Mouse (Mus musculus): Measurements from ENCODE around the gene Dmwd. TPM values are rescaled to one million over a fixed set of nuclear protein-coding genes. Genes with fewer than 3 reads are reported as not detected.
A peak's percentile ranks its signal among the peaks of the same experiment; 100 is the strongest.

Gene Dmwd
- polyA plus RNA-seq, 1 experiment = 26.6 TPM

DNA sequence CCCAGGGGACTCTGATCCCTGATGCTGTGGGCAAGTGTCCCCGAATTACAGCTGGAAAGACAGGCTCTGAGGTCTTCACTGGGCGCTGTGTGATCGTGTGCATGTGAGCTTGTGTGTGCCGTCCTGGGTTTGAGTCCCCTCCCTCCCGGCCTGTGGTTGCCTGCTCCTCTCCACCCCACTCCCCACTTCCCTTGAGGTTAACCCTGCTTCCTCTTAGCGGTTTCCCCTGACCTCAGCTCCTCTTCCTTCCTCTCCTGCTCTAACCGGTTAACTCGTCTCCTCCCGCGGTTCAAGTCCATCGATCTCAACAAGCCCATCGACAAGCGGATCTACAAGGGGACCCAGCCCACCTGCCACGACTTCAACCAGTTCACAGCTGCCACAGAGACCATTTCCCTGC, 1.7 kb downstream of the Dmwd start:
- no peak overlapping the region for H3K4me3 ChIP-seq (ENCODE audit: extremely low read depth, insufficient read depth, insufficient read length)
- DNase-seq (ENCODE audit: low read depth in 1 of 2, low spot score in 2 of 2) = peak; percentile 74 to 88
- 3% methylated on average over 14 of the region's 14 CpGs for WGBS
- no peaks in the 10 kb centered on the region for H3K36me3 ChIP-seq (ENCODE audit: control insufficient read depth, insufficient read depth, low read length)
- H3K4me1 ChIP-seq (ENCODE audit: control insufficient read depth, insufficient read depth, insufficient read length) = peaks cover 19% of the 10 kb centered on the region
- no peak overlapping the region for H3K27ac ChIP-seq (ENCODE audit: insufficient read depth, low read length)
- TF ChIP-seq POLR2A (IDR thresholded peaks at IDR 0.05; ENCODE audit: low read depth, low read length) (no peak), CTCF (IDR thresholded peaks at IDR 0.05; ENCODE audit: extremely low read depth, insufficient read depth, insufficient read length, insufficient replicate concordance) (no peak)
- H3K27me3 ChIP-seq (ENCODE audit: control insufficient read depth, insufficient read depth, low read length) = peaks cover 21% of the 10 kb centered on the region

DNA sequence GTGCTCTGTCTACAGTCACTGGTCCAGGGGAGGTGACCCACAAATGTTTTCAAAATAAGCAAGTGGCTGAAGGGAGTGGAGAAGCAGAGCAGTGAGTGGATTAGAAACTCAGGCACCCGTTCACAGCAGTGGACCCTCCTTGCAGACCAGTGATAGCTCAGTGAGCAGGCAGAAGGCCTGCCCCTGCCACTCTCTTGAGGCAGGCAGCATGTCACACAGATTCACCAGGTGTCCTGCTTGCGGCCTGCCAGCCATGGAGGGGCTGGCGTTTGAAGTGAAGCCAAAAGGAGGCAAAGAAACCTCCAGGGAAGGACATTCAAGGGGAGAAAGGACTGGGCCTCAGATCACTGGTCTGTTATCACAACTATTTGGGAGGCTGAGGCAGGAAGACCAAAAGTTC, 2.7 kb downstream of the Dmwd start:
- Histone ChIP-seq H3K36me3 (ENCODE audit: control insufficient read depth, insufficient read depth, low read length) (no peaks in the 10 kb centered on the region), H3K4me3 (ENCODE audit: extremely low read depth, insufficient read depth, insufficient read length) (no peak overlapping the region), H3K27me3 (ENCODE audit: control insufficient read depth, insufficient read depth, low read length) (peaks cover 23% of the 10 kb centered on the region), H3K4me1 (ENCODE audit: control insufficient read depth, insufficient read depth, insufficient read length) (peaks cover 22% of the 10 kb centered on the region), H3K27ac (ENCODE audit: insufficient read depth, low read length) (no peak overlapping the region)
- no peak for DNase-seq (ENCODE audit: low read depth in 1 of 2, low spot score in 2 of 2)
- 61% methylated on average over 3 of the region's 3 CpGs for WGBS
- TF ChIP-seq POLR2A (IDR thresholded peaks at IDR 0.05; ENCODE audit: low read depth, low read length) (no peak), CTCF (IDR thresholded peaks at IDR 0.05; ENCODE audit: extremely low read depth, insufficient read depth, insufficient read length, insufficient replicate concordance) (no peak)

DNA sequence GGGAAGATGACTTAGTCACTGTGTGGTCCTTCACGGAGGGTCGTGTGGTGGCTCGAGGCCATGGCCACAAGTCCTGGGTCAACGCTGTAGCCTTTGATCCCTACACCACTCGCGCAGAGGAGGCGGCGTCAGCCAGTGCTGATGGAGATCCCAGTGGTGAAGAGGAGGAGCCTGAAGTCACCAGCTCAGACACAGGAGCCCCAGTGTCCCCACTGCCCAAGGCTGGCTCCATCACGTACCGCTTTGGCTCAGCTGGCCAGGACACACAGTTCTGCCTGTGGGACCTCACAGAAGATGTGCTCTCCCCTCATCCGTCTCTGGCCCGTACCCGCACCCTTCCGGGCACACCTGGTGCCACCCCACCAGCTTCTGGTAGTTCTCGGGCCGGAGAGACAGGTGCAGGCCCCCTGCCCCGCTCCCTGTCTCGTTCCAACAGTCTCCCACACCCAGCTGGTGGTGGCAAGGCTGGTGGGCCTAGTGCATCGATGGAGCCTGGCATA, 4.5 kb downstream of the Dmwd start:
- TF ChIP-seq POLR2A (IDR thresholded peaks at IDR 0.05; ENCODE audit: low read depth, low read length) (no peak), CTCF (IDR thresholded peaks at IDR 0.05; ENCODE audit: extremely low read depth, insufficient read depth, insufficient read length, insufficient replicate concordance) (no peak)
- Histone ChIP-seq H3K4me3 (ENCODE audit: extremely low read depth, insufficient read depth, insufficient read length) (no peak overlapping the region), H3K27me3 (ENCODE audit: control insufficient read depth, insufficient read depth, low read length) (peaks cover 19% of the 10 kb centered on the region), H3K27ac (ENCODE audit: insufficient read depth, low read length) (no peak overlapping the region), H3K4me1 (ENCODE audit: control insufficient read depth, insufficient read depth, insufficient read length) (peaks cover 38% of the 10 kb centered on the region), H3K36me3 (ENCODE audit: control insufficient read depth, insufficient read depth, low read length) (no peaks in the 10 kb centered on the region)
- DNase-seq (ENCODE audit: low read depth in 1 of 2, low spot score in 2 of 2) = no peak
- WGBS = 96% methylated on average over 19 of the region's 19 CpGs

DNA sequence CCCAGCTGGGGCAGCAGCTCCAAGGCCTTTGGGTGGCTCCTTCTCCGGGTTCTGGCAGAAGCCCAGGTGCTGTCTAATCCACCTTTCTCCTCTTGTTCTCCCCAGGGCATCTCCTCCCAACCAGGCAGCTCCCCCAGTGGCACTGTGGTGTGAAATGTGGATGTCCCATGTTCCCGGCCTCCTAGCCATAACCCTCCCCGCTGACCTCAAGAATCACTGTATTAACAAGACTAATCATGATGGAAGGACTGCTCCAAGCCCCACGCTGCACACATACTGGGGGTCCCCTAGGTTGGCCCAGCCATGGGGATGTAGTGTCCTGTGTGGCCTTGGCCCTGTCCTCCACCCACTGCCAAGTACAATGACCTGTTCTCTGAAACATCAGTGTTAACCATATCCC, 6.1 kb downstream of the Dmwd start:
- TF ChIP-seq POLR2A (IDR thresholded peaks at IDR 0.05; ENCODE audit: low read depth, low read length) (no peak), CTCF (IDR thresholded peaks at IDR 0.05; ENCODE audit: extremely low read depth, insufficient read depth, insufficient read length, insufficient replicate concordance) (no peak)
- Histone ChIP-seq H3K4me3 (ENCODE audit: extremely low read depth, insufficient read depth, insufficient read length) (no peak overlapping the region), H3K4me1 (ENCODE audit: control insufficient read depth, insufficient read depth, insufficient read length) (peaks cover 35% of the 10 kb centered on the region), H3K27me3 (ENCODE audit: control insufficient read depth, insufficient read depth, low read length) (peaks cover 14% of the 10 kb centered on the region; the same call in 1 of the 2 replicates), H3K36me3 (ENCODE audit: control insufficient read depth, insufficient read depth, low read length) (peaks cover under 1% of the 10 kb centered on the region; the same call in 1 of the 2 replicates), H3K27ac (ENCODE audit: insufficient read depth, low read length) (no peak overlapping the region)
- 90% methylated on average over 4 of the region's 4 CpGs for WGBS
- DNase-seq (ENCODE audit: low read depth in 1 of 2, low spot score in 2 of 2) = no peak

DNA sequence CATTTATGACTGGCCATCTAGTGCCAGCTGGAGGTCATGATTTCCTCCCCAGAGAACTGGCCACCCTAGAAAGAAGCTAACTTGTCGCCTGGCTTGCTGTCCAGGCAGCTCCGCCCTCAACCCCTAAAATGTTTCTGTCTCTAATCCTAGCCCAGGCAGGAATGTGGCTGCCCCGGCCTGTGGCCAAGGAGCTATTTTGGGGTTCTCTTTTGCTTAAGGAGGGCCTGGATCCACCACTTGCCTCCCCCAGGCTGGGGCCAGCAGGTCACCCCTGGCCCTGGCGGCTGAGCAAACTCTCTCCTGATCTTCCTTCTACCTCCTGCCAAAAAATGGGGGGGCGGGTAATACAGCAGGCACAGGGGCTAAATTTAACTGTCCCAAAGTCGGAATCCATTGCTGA, 7.1 kb downstream of the Dmwd start:
- 71% methylated on average over 6 of the region's 6 CpGs for WGBS
- no peak overlapping the region for H3K4me3 ChIP-seq (ENCODE audit: extremely low read depth, insufficient read depth, insufficient read length)
- H3K27me3 ChIP-seq (ENCODE audit: control insufficient read depth, insufficient read depth, low read length) = peaks cover 14% of the 10 kb centered on the region; the same call in 1 of the 2 replicates
- H3K36me3 ChIP-seq (ENCODE audit: control insufficient read depth, insufficient read depth, low read length) = peaks cover 1% of the 10 kb centered on the region; the same call in 1 of the 2 replicates
- peaks cover 27% of the 10 kb centered on the region for H3K4me1 ChIP-seq (ENCODE audit: control insufficient read depth, insufficient read depth, insufficient read length)
- no peak overlapping the region for H3K27ac ChIP-seq (ENCODE audit: insufficient read depth, low read length)
- DNase-seq (ENCODE audit: low read depth in 1 of 2, low spot score in 2 of 2) = no peak
- TF ChIP-seq CTCF (IDR thresholded peaks at IDR 0.05; ENCODE audit: extremely low read depth, insufficient read depth, insufficient read length, insufficient replicate concordance) (no peak), POLR2A (IDR thresholded peaks at IDR 0.05; ENCODE audit: low read depth, low read length) (no peak)

DNA sequence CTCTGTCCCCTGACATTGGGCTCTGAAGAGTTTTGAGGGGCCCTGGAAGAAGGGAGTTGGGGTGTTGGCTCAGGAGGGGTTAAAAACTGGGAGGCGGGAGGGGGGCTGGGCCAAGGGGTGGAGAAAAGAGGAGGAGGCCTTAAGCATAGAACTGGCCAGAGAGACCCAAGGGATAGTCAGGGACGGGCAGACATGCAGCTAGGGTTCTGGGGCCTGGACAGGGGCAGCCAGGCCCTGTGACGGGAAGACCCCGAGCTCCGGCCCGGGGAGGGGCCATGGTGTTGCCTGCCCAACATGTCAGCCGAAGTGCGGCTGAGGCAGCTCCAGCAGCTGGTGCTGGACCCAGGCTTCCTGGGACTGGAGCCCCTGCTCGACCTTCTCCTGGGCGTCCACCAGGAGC, 7.7 kb downstream of the Dmwd start, which contains the start of gene Dmpk:
TSS of gene Dmpk (plus strand) at position 149 of the 400 bp plus-strand sequence.
- WGBS = 73% methylated on average over 10 of the region's 10 CpGs
- Histone ChIP-seq H3K4me3 (ENCODE audit: extremely low read depth, insufficient read depth, insufficient read length) (peak within 1 kb of the TSS; percentile 38; the same call in 1 of the 2 replicates), H3K27ac (ENCODE audit: insufficient read depth, low read length) (peak within 1 kb of the TSS; percentile 54), H3K4me1 (ENCODE audit: control insufficient read depth, insufficient read depth, insufficient read length) (peaks cover 26% of the 10 kb centered on the region), H3K36me3 (ENCODE audit: control insufficient read depth, insufficient read depth, low read length) (peaks cover 1% of the 10 kb centered on the region; the same call in 1 of the 2 replicates), H3K27me3 (ENCODE audit: control insufficient read depth, insufficient read depth, low read length) (peaks cover 14% of the 10 kb centered on the region; the same call in 1 of the 2 replicates)
- no peak for TF ChIP-seq POLR2A (IDR thresholded peaks at IDR 0.05; ENCODE audit: low read depth, low read length)
- no peak for DNase-seq (ENCODE audit: low read depth in 1 of 2, low spot score in 2 of 2)

DNA sequence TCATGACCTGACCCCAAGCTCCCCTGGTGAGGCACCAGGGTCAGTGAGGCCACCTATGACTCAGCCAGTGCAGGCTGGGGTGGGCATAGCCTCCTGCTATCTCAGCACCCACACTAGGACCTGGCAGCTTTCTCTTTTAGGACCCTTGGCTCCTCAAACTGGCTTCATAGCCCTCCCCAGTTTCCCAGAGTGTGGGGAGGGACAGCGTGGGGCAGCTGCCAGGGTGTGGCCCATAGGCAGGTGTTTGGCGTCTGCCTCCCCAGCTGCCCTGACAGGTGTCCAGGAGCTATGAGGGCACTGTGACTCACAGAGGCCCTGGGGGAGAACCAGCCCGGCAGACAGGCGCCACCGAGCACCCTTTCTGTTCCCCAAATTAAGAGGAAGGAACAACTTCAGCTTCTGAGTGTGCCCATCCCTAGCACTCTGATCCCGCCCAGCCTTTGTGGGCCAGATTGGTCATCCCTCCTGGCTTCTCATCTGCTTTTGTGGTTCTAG, 8.3 kb downstream of the Dmwd start:
- H3K36me3 ChIP-seq (ENCODE audit: control insufficient read depth, insufficient read depth, low read length) = peaks cover 1% of the 10 kb centered on the region; the same call in 1 of the 2 replicates
- H3K27me3 ChIP-seq (ENCODE audit: control insufficient read depth, insufficient read depth, low read length) = peaks cover 12% of the 10 kb centered on the region; the same call in 1 of the 2 replicates
- 2% methylated on average over 6 of the region's 6 CpGs for WGBS
- peak; percentile 65 to 76 for DNase-seq (ENCODE audit: low read depth in 1 of 2, low spot score in 2 of 2)
- peaks cover 26% of the 10 kb centered on the region for H3K4me1 ChIP-seq (ENCODE audit: control insufficient read depth, insufficient read depth, insufficient read length)
- TF ChIP-seq POLR2A (IDR thresholded peaks at IDR 0.05; ENCODE audit: low read depth, low read length) = no peak
- no peak for TF ChIP-seq CTCF (IDR thresholded peaks at IDR 0.05; ENCODE audit: extremely low read depth, insufficient read depth, insufficient read length, insufficient replicate concordance)
- peak overlapping the region; percentile 38; the same call in 1 of the 2 replicates for H3K4me3 ChIP-seq (ENCODE audit: extremely low read depth, insufficient read depth, insufficient read length)
- peak overlapping the region; percentile 54 for H3K27ac ChIP-seq (ENCODE audit: insufficient read depth, low read length)

Data from spleen, adult 2 months (tissue).